Mouse (Mus musculus): ENCODE results near the gene Birc2.

GRCm38 (mm10) chr9:7870556-7871315, 33.9 kb upstream of the Birc2 start:
- TF ChIP-seq CTCF (IDR thresholded peaks at IDR 0.05; ENCODE audit: low read depth, low read length): no peak
- no peak for TF ChIP-seq TAL1 (conservative IDR thresholded peaks at IDR 0.05; ENCODE audit: low read depth, low read length)
- TF ChIP-seq GATA1 (IDR thresholded peaks at IDR 0.05; ENCODE audit: borderline replicate concordance, low read length): no peak
- no peak for TF ChIP-seq POLR2AphosphoS5 (IDR thresholded peaks at IDR 0.05; ENCODE audit: insufficient replicate concordance, low read depth, low read length)
- TF ChIP-seq GATA2 (IDR thresholded peaks at IDR 0.05; ENCODE audit: borderline replicate concordance, low read depth, low read length): no peak

Data from G1E (cell line).